Mouse (Mus musculus) G1E (cell line): Measurements from ENCODE around the gene Ppard. TPM values are rescaled to one million over a fixed set of nuclear protein-coding genes. Genes with fewer than 3 reads are reported as not detected.

Source experiments
- ATAC-seq: 2 replicates; pipeline ENCODE4 v1.8.0; 2016; ENCODE audit warnings: mild to moderate bottlenecking; ENCODE audit not compliant: insufficient number of reproducible peaks, poor library complexity, low FRiP score, severe bottlenecking; ENCODE audit errors: extremely low read depth
- DNase-seq: peaks from one replicate; pipeline ENCODE4 v3.0.0; 2012; ENCODE audit warnings: low spot score
- H3K27me3 ChIP-seq: 2 replicates; pipeline ENCODE4 v1.6.1; 2012; ENCODE audit warnings: mild to moderate bottlenecking, low read length, inconsistent platforms; ENCODE audit not compliant: insufficient read depth
- H3K36me3 ChIP-seq: replicated peaks from 2 replicates; pipeline ENCODE3; 2012; ENCODE audit warnings: mild to moderate bottlenecking, inconsistent platforms
- H3K4me1 ChIP-seq: 2 replicates; pipeline ENCODE4 v1.6.1; 2012; ENCODE audit warnings: low read depth, low read length, inconsistent platforms, mixed read lengths; ENCODE audit not compliant: insufficient read depth
- H3K4me3 ChIP-seq: 2 replicates; pipeline ENCODE4 v1.5.1; 2012; ENCODE audit warnings: low read depth, mild to moderate bottlenecking, inconsistent platforms, low read length, moderate library complexity, mixed read lengths
- H3K9me3 ChIP-seq: replicated peaks from 2 replicates; pipeline ENCODE4 v1.6.1; 2012; ENCODE audit warnings: inconsistent platforms
- CTCF ChIP-seq: IDR thresholded peaks from 2 replicates; pipeline ENCODE4 v1.5.1; 2012; ENCODE audit warnings: low read depth, low read length, inconsistent platforms, mixed read lengths
- GATA1 ChIP-seq: IDR thresholded peaks from 2 replicates; pipeline ENCODE4 v1.6.1; 2012; ENCODE audit warnings: borderline replicate concordance, low read length, inconsistent platforms, mixed read lengths
- GATA2 ChIP-seq: IDR thresholded peaks from 2 replicates; pipeline ENCODE4 v1.6.1; 2012; ENCODE audit warnings: low read depth, low read length, inconsistent platforms, borderline replicate concordance
- POLR2AphosphoS5 ChIP-seq: IDR thresholded peaks from 2 replicates; pipeline ENCODE4 v1.6.1; 2012; ENCODE audit warnings: low read depth, low read length, inconsistent platforms; ENCODE audit not compliant: insufficient replicate concordance
- TAL1 ChIP-seq: conservative IDR thresholded peaks from 2 replicates; pipeline ENCODE4 v1.6.1; 2012; ENCODE audit warnings: low read depth, low read length, inconsistent platforms, mixed read lengths
- polyA plus RNA-seq: library from polyadenylated mRNA; stranded (reverse); fragments of >175 nt; gene quantifications from 2 replicates; pipeline ENCODE4 v1.2.3, GENCODE M21; 2012
- total RNA-seq, 2 experiments: library from RNA; stranded (forward) in 1 of 2; stranded (reverse) in 1 of 2; fragments of 200-1000 nt in 1 of 2; fragments of >200 nt in 1 of 2; fragmentation: Nextera tagmentation in 1 of 2; gene quantifications; 2 replicates each; pipeline ENCODE4 v1.2.3; 2014 to 2017

Ppard gene
- total and polyA plus RNA-seq, 3 experiments: 3.0 to 19.1 (median 17.8) TPM

DNA sequence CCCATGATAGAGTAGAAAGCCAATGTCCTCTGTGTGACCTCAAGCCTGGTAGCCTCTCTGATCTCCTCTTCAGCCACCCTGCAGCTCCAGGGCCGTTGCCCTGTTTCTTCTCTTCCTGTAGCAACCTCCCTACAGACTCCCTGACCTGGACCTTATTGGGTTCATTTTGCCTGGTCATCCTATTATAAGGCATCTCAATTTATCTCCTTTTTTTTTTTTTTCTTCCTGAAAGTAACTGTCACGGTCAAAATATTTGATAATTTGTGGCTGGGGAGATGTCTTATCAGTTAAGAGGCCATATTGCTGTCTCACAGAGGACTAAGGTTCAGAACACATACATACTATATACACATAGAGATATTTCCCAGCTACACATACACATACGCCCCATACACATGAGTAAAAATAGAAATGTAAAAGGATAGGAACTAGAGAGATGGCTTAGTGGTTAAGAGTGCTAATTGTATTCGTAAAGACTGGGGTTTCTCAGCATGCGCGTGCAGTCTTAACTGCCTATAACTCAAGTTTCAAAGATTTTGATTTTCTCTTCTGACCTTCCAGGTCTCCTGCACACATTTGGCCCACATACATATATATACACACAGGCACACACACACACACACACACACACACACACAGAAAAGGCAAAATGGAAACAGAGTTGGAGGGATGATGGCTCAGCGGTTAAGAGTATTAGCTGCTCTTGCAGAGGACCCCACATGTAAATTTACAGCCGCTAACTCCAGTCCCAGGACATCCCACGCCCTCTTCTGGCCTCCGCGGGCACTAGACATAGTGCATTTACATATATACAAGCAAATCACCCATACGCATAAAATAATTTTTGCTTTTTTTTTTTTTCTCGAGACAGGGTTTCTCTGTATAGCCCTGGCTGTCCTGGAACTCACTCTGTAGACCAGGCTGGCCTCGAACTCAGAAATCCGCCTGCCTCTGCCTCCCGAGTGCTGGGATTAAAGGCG, 80.0 kb downstream of the Ppard start:
- peaks cover 70% of the 10 kb centered on the region for H3K4me1 ChIP-seq
- no peaks in the 10 kb centered on the region for H3K9me3 ChIP-seq
- TF ChIP-seq GATA2 (no peak), TAL1 (no peak), POLR2AphosphoS5 (no peak), CTCF (no peak), GATA1 (no peak)
- H3K36me3 ChIP-seq: peaks cover 28% of the 10 kb centered on the region
- H3K4me3 ChIP-seq: peak overlapping the region; percentile 90
- no peaks in the 10 kb centered on the region for H3K27me3 ChIP-seq
- DNase-seq (no peak), ATAC-seq (no peak)

DNA sequence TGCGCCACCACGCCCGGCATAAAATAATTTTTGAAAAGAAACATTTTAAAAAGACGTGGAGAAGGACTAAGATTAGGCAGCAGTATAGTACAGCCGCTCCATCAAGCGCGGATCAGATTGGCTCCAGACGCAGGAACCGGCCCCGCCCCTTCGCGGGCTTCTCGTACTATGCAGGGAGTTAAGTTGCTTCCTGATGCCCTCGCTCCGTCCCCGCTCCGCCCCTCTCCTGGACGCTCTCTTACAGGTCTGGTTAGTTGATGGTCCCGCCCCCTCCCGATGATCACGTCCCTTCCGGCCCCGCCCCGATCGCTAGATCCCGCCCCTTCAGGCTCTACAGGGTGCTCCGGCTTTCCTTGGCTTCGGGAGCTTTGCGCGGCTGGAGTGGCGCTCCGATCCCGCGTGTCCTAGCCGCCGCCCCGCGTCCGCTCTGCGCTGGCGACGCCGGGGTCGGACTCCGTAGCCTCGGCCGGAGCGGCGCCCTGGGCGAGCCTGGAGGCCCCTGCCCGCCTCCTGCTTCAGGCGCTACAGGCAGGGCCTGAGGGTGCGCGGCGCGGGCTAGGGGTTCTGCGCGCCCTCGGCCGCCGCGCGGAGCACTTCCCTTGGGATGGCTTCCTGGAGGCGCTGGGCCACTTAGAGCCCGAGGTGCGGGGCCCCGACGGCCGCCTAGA, 80.8 kb downstream of the Ppard start, which contains the start of gene Fance:
Gene Fance, plus strand, starts transcription at position 308 of the 668 bp plus-strand sequence.
- Histone ChIP-seq H3K9me3 (no peaks in the 10 kb centered on the region), H3K27me3 (no peaks in the 10 kb centered on the region), H3K4me1 (peaks cover 70% of the 10 kb centered on the region), H3K36me3 (peaks cover 36% of the 10 kb centered on the region), H3K4me3 (peak within 1 kb of the TSS; percentile 90)
- TF ChIP-seq GATA1 (no peak), POLR2AphosphoS5 (no peak), CTCF (no peak), GATA2 (no peak), TAL1 (no peak)
- DNase-seq (peak; percentile 95), ATAC-seq (peak; percentile 89)

DNA sequence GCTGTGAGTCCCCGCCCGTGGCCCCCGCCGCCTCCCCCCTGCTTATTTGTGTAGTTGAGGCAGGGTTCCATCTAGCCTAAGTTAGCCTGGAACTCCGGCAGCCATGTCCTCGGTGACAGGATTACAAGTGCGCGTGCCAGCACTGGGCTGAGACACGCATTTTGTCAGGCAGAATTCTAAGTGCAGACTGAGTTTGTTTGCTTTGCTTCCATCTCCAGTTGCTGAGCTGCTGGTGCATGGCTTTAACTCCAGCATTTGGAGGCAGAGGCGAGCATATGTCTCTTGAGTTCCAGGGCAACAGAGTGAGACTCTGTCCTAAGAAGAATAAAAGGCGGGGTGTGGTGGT, 81.4 kb downstream of the Ppard start:
- peaks cover 69% of the 10 kb centered on the region for H3K4me1 ChIP-seq
- no peaks in the 10 kb centered on the region for H3K27me3 ChIP-seq
- H3K9me3 ChIP-seq: no peaks in the 10 kb centered on the region
- no peak for DNase-seq
- H3K4me3 ChIP-seq: peak overlapping the region; percentile 90
- ATAC-seq: no peak
- TF ChIP-seq GATA1 (no peak), TAL1 (no peak), CTCF (no peak), GATA2 (no peak), POLR2AphosphoS5 (no peak)
- H3K36me3 ChIP-seq: peaks cover 41% of the 10 kb centered on the region

DNA sequence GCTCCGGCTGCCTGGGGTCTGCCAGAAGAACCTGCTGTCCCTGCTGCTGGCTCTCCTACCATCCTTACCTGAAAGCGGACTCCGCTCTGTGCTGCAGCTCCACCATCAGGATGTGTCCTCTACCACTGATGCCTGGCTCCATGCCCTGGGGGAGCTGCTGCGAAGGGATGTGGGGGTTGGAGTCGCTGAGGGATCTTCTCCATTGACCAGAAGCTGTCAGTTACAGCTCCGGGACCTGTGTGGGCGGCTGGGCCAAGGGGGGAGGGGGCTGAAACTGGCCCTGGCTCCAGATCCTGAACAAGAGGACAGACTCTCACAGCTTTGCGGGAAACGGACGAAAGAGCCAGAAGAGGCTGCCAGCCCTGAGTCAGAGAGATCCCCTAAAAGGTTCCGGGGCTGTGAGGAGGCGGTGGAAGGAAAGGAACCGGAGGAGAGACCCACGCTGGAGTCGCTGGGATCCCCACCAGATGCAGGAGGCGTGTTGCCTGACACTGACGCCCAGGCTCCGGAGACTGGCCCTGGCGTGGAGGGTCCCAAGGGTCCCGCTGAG, 83.2 kb downstream of the Ppard start:
- H3K36me3 ChIP-seq: peaks cover 58% of the 10 kb centered on the region
- no peaks in the 10 kb centered on the region for H3K9me3 ChIP-seq
- H3K4me3 ChIP-seq: peak overlapping the region; percentile 62; the same call in 1 of the 2 replicates
- H3K4me1 ChIP-seq: peaks cover 66% of the 10 kb centered on the region
- DNase-seq (no peak), ATAC-seq (no peak)
- H3K27me3 ChIP-seq: no peaks in the 10 kb centered on the region
- TF ChIP-seq GATA1 (no peak), TAL1 (no peak), CTCF (no peak), GATA2 (no peak)

DNA sequence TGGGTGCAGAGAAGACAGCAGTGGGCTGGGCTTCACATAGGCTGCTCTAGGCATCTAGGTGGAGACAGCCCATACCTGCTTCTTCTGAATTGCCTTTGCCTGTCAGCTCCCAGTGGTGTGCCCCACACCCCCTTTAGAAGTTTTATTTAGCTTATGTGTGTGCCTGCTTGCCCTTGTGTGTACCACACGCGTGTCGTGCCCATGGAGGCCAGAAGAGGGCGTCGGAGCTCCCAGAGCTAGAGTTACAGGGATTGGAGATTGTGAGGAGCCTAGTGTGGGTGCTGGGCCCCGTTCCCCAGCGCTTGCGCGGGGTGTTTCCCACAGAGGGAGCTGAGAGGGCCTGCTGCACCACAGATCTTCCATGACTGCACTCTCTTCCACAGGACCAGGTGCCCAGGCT, 84.0 kb downstream of the Ppard start:
- H3K36me3 ChIP-seq: peaks cover 66% of the 10 kb centered on the region
- DNase-seq (no peak), ATAC-seq (no peak)
- peaks cover 63% of the 10 kb centered on the region for H3K4me1 ChIP-seq
- no peak for TF ChIP-seq POLR2AphosphoS5
- no peak for TF ChIP-seq GATA1
- TF ChIP-seq TAL1: no peak
- no peak for TF ChIP-seq CTCF
- TF ChIP-seq GATA2: no peak
- H3K4me3 ChIP-seq: peak overlapping the region; percentile 63; the same call in 1 of the 2 replicates
- no peaks in the 10 kb centered on the region for H3K9me3 ChIP-seq
- no peaks in the 10 kb centered on the region for H3K27me3 ChIP-seq

DNA sequence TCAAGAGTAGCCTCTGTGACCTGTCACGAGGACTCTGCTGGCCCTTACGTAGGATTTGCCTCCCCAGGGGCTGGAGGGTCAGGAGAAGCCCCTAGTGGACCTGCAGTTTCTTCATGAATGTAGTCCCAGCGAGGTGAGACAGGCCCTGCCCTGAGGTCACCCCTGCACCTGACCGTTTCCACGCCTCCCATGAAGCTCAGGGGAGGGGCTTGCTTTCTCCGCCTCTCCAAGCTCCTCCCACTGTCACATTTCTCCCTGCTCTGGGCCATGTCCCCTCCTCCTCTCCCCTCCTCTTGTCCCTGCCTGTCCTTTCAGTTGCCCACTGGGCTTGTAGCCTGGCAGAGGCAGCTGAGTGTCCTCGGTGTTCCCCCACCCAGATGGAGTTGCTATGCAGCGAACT, 84.6 kb downstream of the Ppard start:
- Histone ChIP-seq H3K9me3 (no peaks in the 10 kb centered on the region), H3K4me3 (peak overlapping the region; percentile 63; the same call in 1 of the 2 replicates), H3K27me3 (no peaks in the 10 kb centered on the region), H3K36me3 (peaks cover 72% of the 10 kb centered on the region), H3K4me1 (peaks cover 57% of the 10 kb centered on the region)
- TF ChIP-seq GATA1: no peak
- ATAC-seq (no peak), DNase-seq (no peak)
